Mouse (Mus musculus) frontal cortex, adult 2 months (tissue): ENCODE measurements around the gene Slc30a3. TPM values are rescaled to one million over a fixed set of nuclear protein-coding genes. Genes with fewer than 3 reads are reported as not detected.

Experiments used
- DNase-seq, 2 experiments: peaks; one replicate each; pipeline ENCODE4 v3.0.0; 2022; ENCODE audit warnings: low spot score in 1 of 2; ENCODE audit errors: extremely low spot score in 1 of 2
- polyA plus RNA-seq: library from polyadenylated mRNA; depleted of rRNA; stranded (reverse); fragments of >200 nt; gene quantifications from 2 replicates; pipeline ENCODE4 v1.2.3, GENCODE M21; 2012; rRNA removed

Slc30a3 gene
- 140 and 173 TPM in 2 replicates for polyA plus RNA-seq

GRCm38 (mm10) chr5:31108000-31108490 is at the start of gene Slc30a3:
Gene Slc30a3, minus strand, starts transcription at chr5:31108237.
- DNase-seq, result no peak

GRCm38 (mm10) chr5:31154152-31154553 is 46.1 kb upstream of the Slc30a3 start, which contains the start of gene Mpv17:
Gene Mpv17, minus strand, starts transcription at chr5:31154251.
- DNase-seq, result peak; percentile 73 to 84

- no peak for DNase-seq
Observed at GRCm38 (mm10) chr5:31153516-31154151, 45.6 kb upstream of the Slc30a3 start.

- no peak for DNase-seq
Observed at GRCm38 (mm10) chr5:31151746-31152145, 43.7 kb upstream of the Slc30a3 start.

- DNase-seq, result no peak
Observed at GRCm38 (mm10) chr5:31149781-31150180, 41.7 kb upstream of the Slc30a3 start.

- DNase-seq, result no peak
Observed at GRCm38 (mm10) chr5:31138968-31139425, 31.0 kb upstream of the Slc30a3 start.

- no peak for DNase-seq
Observed at GRCm38 (mm10) chr5:31138241-31138967, 30.4 kb upstream of the Slc30a3 start, which contains the start of gene Ucn. Gene Ucn, minus strand, starts transcription at chr5:31138829.

- no peak for DNase-seq
Observed at GRCm38 (mm10) chr5:31137658-31138057, 29.6 kb upstream of the Slc30a3 start.

GRCm38 (mm10) chr5:31136730-31137424 is 28.8 kb upstream of the Slc30a3 start:
- DNase-seq, result no peak

GRCm38 (mm10) chr5:31126050-31126449 is 18.0 kb upstream of the Slc30a3 start:
- no peak for DNase-seq

- no peak for DNase-seq
Observed at GRCm38 (mm10) chr5:31123481-31123880, 15.4 kb upstream of the Slc30a3 start.

- DNase-seq, result peak; percentile 50 to 65
Observed at GRCm38 (mm10) chr5:31121111-31121510, 13.1 kb upstream of the Slc30a3 start.

GRCm38 (mm10) chr5:31116912-31117311 is 8.9 kb upstream of the Slc30a3 start:
- no peak for DNase-seq

GRCm38 (mm10) chr5:31116354-31116753 is 8.3 kb upstream of the Slc30a3 start, which contains the start of gene Trim54:
Gene Trim54, plus strand, starts transcription at chr5:31116712.
- DNase-seq, result no peak

GRCm38 (mm10) chr5:31110781-31111180 is 2.7 kb upstream of the Slc30a3 start:
- no peak for DNase-seq

GRCm38 (mm10) chr5:31105814-31106335 is 2.2 kb downstream of the Slc30a3 start, which contains the start of gene Dnajc5g:
Gene Dnajc5g, plus strand, starts transcription at chr5:31106285.
- DNase-seq, result no peak

GRCm38 (mm10) chr5:31095711-31096480 is 12.1 kb downstream of the Slc30a3 start:
- no peak for DNase-seq

GRCm38 (mm10) chr5:31094799-31095691 is 13.0 kb downstream of the Slc30a3 start:
- DNase-seq, result peak in 1 of 2 experiments; percentile 69
